Mouse (Mus musculus): ENCODE measurements at regions not wholly inside any gene's neighbourhood (a gene's known extent, or its start where the extent isn't known, plus 50 kb on each side); places are given as distances from the start of the nearest gene placed in this dataset.

- 89% methylated on average over 13 of the region's 13 CpGs for WGBS
- DNase-seq (ENCODE audit: extremely low spot score, low spot score): no peak
- Histone ChIP-seq H3K9me3 (no peaks in the 10 kb centered on the region; the same call in 1 of the 2 replicates), H3K27me3 (ENCODE audit: poor library complexity, severe bottlenecking) (peaks cover 19% of the 10 kb centered on the region; the same call in 1 of the 2 replicates), H3K4me3 (no peak overlapping the region), H3K27ac (no peak overlapping the region), H3K4me1 (peaks cover 34% of the 10 kb centered on the region), H3K36me3 (replicated peaks) (no peaks in the 10 kb centered on the region)
These were observed 78.5 kb downstream of the Spata18 start for GRCm38 (mm10) chr5:73729646-73730045.

- no peaks in the 10 kb centered on the region for H3K36me3 ChIP-seq (replicated peaks)
- H3K27ac ChIP-seq: 0 out of 2 replicates have a peak overlapping the region, but pooled peaks have one; percentile 20
- no peak overlapping the region for H3K4me3 ChIP-seq
- no peak for DNase-seq (ENCODE audit: extremely low spot score, low spot score)
- H3K4me1 ChIP-seq: peaks cover 34% of the 10 kb centered on the region
- H3K27me3 ChIP-seq (ENCODE audit: poor library complexity, severe bottlenecking): peaks cover 18% of the 10 kb centered on the region; the same call in 1 of the 2 replicates
- WGBS: 58% methylated on average over 9 of the region's 9 CpGs
- no peaks in the 10 kb centered on the region for H3K9me3 ChIP-seq
These were observed 80.2 kb downstream of the Spata18 start for GRCm38 (mm10) chr5:73731423-73731822.

GRCm38 (mm10) chr5:73731991-73732565, 80.9 kb downstream of the Spata18 start:
- Histone ChIP-seq H3K9me3 (no peaks in the 10 kb centered on the region), H3K27me3 (ENCODE audit: poor library complexity, severe bottlenecking) (peaks cover 13% of the 10 kb centered on the region; the same call in 1 of the 2 replicates), H3K36me3 (replicated peaks) (no peaks in the 10 kb centered on the region), H3K4me1 (peaks cover 34% of the 10 kb centered on the region), H3K27ac (no peak overlapping the region), H3K4me3 (no peak overlapping the region)
- DNase-seq (ENCODE audit: extremely low spot score, low spot score): no peak
- 42% methylated on average over 9 of the region's 9 CpGs for WGBS

DNA sequence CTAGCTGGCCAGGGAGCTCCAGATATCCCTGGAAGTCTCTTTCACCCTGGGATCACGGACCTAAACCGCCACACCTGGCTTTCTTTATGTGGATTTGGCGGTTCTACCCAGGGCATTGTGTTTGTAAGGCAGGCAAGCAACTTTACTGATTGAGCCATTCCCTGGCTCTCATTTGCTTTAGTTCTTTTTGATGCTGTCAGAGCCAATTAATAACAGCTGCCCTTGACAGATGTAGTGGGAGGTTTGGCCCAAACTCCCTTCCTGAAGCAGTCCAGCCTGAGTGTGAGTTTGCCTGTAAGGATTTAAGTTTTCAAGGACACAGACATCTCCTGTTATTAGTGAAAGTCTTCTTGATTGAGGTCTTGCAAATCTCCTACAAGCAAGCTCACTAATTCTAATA, 89.6 kb downstream of the Spata18 start:
- Histone ChIP-seq H3K27ac (no peak overlapping the region), H3K4me1 (no peaks in the 10 kb centered on the region), H3K36me3 (replicated peaks) (no peaks in the 10 kb centered on the region), H3K9me3 (no peaks in the 10 kb centered on the region), H3K4me3 (no peak overlapping the region), H3K27me3 (ENCODE audit: poor library complexity, severe bottlenecking) (no peaks in the 10 kb centered on the region)
- DNase-seq (ENCODE audit: extremely low spot score, low spot score): no peak
- 74% methylated on average over 3 of the region's 3 CpGs for WGBS

GRCm38 (mm10) chr5:73741441-73741840, 90.3 kb downstream of the Spata18 start:
- H3K4me3 ChIP-seq: no peak overlapping the region
- no peaks in the 10 kb centered on the region for H3K9me3 ChIP-seq
- no peak overlapping the region for H3K27ac ChIP-seq
- no peaks in the 10 kb centered on the region for H3K27me3 ChIP-seq (ENCODE audit: poor library complexity, severe bottlenecking)
- no peak for DNase-seq (ENCODE audit: extremely low spot score, low spot score)
- WGBS: 88% methylated on average over 11 of the region's 11 CpGs
- H3K4me1 ChIP-seq: no peaks in the 10 kb centered on the region
- no peaks in the 10 kb centered on the region for H3K36me3 ChIP-seq (replicated peaks)

- Histone ChIP-seq H3K36me3 (replicated peaks) (no peaks in the 10 kb centered on the region), H3K4me1 (no peaks in the 10 kb centered on the region), H3K27ac (no peak overlapping the region), H3K9me3 (no peaks in the 10 kb centered on the region), H3K4me3 (no peak overlapping the region), H3K27me3 (ENCODE audit: poor library complexity, severe bottlenecking) (no peaks in the 10 kb centered on the region)
- DNase-seq (ENCODE audit: extremely low spot score, low spot score): no peak
- WGBS: 91% methylated on average over 1 of the region's 1 CpGs
These were observed 92.8 kb downstream of the Spata18 start for GRCm38 (mm10) chr5:73743953-73744352.

DNA sequence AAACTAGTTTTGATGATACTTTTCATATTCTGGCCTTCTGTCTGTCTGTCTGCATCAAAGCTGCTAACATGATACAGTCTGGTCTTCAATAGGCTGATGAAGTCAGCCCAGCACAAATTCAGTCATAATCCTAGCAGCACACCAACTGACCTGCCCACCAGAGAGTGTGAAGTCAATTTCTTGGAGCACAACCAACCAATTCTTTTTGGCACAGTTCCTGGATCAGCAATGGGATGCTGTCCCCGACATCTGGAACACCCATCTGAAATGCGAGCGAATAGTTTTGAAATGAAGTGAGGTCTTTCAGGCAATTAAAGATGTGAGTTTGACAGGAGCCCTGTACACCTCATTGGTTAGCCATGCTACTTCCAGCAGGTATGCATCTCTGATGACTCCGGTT, 98.6 kb downstream of the Spata18 start:
- no peak overlapping the region for H3K4me3 ChIP-seq
- H3K36me3 ChIP-seq (replicated peaks): no peaks in the 10 kb centered on the region
- 92% methylated on average over 4 of the region's 4 CpGs for WGBS
- no peaks in the 10 kb centered on the region for H3K9me3 ChIP-seq
- no peak overlapping the region for H3K27ac ChIP-seq
- 0 out of 2 replicates have a peak, but pooled peaks cover 6% of the 10 kb centered on the region for H3K4me1 ChIP-seq
- H3K27me3 ChIP-seq (ENCODE audit: poor library complexity, severe bottlenecking): no peaks in the 10 kb centered on the region
- DNase-seq (ENCODE audit: extremely low spot score, low spot score): no peak

GRCm38 (mm10) chr5:73752225-73752644, 101.1 kb downstream of the Spata18 start:
- 92% methylated on average over 10 of the region's 10 CpGs for WGBS
- Histone ChIP-seq H3K36me3 (replicated peaks) (no peaks in the 10 kb centered on the region), H3K9me3 (no peaks in the 10 kb centered on the region), H3K4me1 (0 out of 2 replicates have a peak, but pooled peaks cover 6% of the 10 kb centered on the region), H3K4me3 (no peak overlapping the region), H3K27me3 (ENCODE audit: poor library complexity, severe bottlenecking) (no peaks in the 10 kb centered on the region), H3K27ac (no peak overlapping the region)
- no peak for DNase-seq (ENCODE audit: extremely low spot score, low spot score)

GRCm38 (mm10) chr5:73753827-73754226, 102.6 kb downstream of the Spata18 start:
- 0 out of 2 replicates have a peak, but pooled peaks cover 6% of the 10 kb centered on the region for H3K4me1 ChIP-seq
- no peaks in the 10 kb centered on the region for H3K36me3 ChIP-seq (replicated peaks)
- H3K4me3 ChIP-seq: no peak overlapping the region
- WGBS: 78% methylated on average over 7 of the region's 7 CpGs
- H3K9me3 ChIP-seq: no peaks in the 10 kb centered on the region
- no peak for DNase-seq (ENCODE audit: extremely low spot score, low spot score)
- H3K27ac ChIP-seq: no peak overlapping the region
- H3K27me3 ChIP-seq (ENCODE audit: poor library complexity, severe bottlenecking): no peaks in the 10 kb centered on the region

DNA sequence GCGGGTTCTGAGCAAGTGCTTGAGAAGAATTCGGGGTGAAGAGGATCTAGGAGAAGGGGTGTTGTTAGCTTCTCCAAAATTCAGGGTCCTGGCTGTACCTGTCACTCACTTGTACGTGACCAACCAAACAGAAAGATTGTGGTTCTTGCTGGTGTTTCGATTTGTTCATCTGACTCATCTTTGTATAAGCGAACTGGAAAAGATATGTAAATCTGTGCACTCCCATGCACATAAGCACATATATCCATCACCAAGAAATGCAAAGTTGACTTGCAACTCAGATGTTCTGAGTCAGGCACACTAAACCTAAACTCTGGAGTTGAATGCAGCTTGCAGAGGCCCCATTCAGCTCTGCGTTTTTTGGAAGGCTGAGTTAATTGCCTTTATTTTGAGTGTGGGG, 107.4 kb downstream of the Spata18 start:
- Histone ChIP-seq H3K36me3 (replicated peaks) (no peaks in the 10 kb centered on the region), H3K9me3 (no peaks in the 10 kb centered on the region), H3K4me3 (no peak overlapping the region), H3K4me1 (peaks cover 9% of the 10 kb centered on the region), H3K27ac (no peak overlapping the region), H3K27me3 (ENCODE audit: poor library complexity, severe bottlenecking) (no peaks in the 10 kb centered on the region)
- WGBS: 91% methylated on average over 6 of the region's 6 CpGs
- DNase-seq (ENCODE audit: extremely low spot score, low spot score): no peak

- no peak overlapping the region for H3K4me3 ChIP-seq
- DNase-seq (ENCODE audit: extremely low spot score, low spot score): no peak
- 92% methylated on average over 1 of the region's 1 CpGs for WGBS
- H3K36me3 ChIP-seq (replicated peaks): no peaks in the 10 kb centered on the region
- H3K27me3 ChIP-seq (ENCODE audit: poor library complexity, severe bottlenecking): no peaks in the 10 kb centered on the region
- H3K9me3 ChIP-seq: no peaks in the 10 kb centered on the region
- peaks cover 6% of the 10 kb centered on the region for H3K4me1 ChIP-seq
- H3K27ac ChIP-seq: no peak overlapping the region
These were observed 110.1 kb downstream of the Spata18 start for GRCm38 (mm10) chr5:73761236-73761635.

DNA sequence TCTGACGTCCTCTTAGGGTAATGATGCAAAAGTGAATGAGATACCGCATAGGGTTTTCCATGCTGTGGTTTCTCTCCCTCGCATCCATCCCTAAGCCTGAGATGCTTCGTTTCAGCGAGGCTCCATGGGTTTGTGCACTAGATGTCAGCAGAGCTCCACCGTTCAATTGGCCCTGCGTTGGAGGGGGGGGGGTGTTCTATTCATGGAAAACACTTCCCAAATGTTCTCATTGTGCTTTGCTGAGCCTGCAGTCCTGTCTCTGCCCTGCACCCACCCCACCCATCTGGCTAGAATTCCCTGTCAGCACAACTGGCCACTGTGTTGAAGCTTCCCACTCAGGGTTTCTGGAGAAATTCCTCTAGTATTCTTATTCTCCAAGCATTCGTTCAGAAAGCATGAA, 110.5 kb downstream of the Spata18 start:
- WGBS: 28% methylated on average over 8 of the region's 8 CpGs
- no peaks in the 10 kb centered on the region for H3K9me3 ChIP-seq
- H3K4me3 ChIP-seq: no peak overlapping the region
- no peak overlapping the region for H3K27ac ChIP-seq
- peak; percentile 48 for DNase-seq (ENCODE audit: extremely low spot score, low spot score)
- no peaks in the 10 kb centered on the region for H3K36me3 ChIP-seq (replicated peaks)
- H3K4me1 ChIP-seq: peaks cover 6% of the 10 kb centered on the region
- H3K27me3 ChIP-seq (ENCODE audit: poor library complexity, severe bottlenecking): no peaks in the 10 kb centered on the region

GRCm38 (mm10) chr5:73764226-73764625, 113.0 kb downstream of the Spata18 start:
- WGBS: 76% methylated on average over 1 of the region's 1 CpGs
- DNase-seq (ENCODE audit: extremely low spot score, low spot score): no peak
- peaks cover 6% of the 10 kb centered on the region for H3K4me1 ChIP-seq
- H3K36me3 ChIP-seq (replicated peaks): no peaks in the 10 kb centered on the region
- no peak overlapping the region for H3K4me3 ChIP-seq
- no peaks in the 10 kb centered on the region for H3K27me3 ChIP-seq (ENCODE audit: poor library complexity, severe bottlenecking)
- no peak overlapping the region for H3K27ac ChIP-seq
- no peaks in the 10 kb centered on the region for H3K9me3 ChIP-seq

GRCm38 (mm10) chr5:73765466-73765865, 114.3 kb downstream of the Spata18 start:
- H3K27ac ChIP-seq: no peak overlapping the region
- no peaks in the 10 kb centered on the region for H3K9me3 ChIP-seq
- no peak overlapping the region for H3K4me3 ChIP-seq
- H3K4me1 ChIP-seq: peaks cover 6% of the 10 kb centered on the region
- no peaks in the 10 kb centered on the region for H3K27me3 ChIP-seq (ENCODE audit: poor library complexity, severe bottlenecking)
- H3K36me3 ChIP-seq (replicated peaks): no peaks in the 10 kb centered on the region
- no peak for DNase-seq (ENCODE audit: extremely low spot score, low spot score)
- WGBS: 93% methylated on average over 7 of the region's 7 CpGs

Data from forebrain, embryonic 10.5 days (tissue).